Mouse (Mus musculus) lung, adult 18-20 months (tissue): ENCODE data around the gene Fto.
A peak's percentile ranks its signal among the peaks of the same experiment; 100 is the strongest.

Experiments used
- DNase-seq, 2 experiments: peaks; one replicate each; pipeline ENCODE4 v3.0.0; 2022; ENCODE audit warnings: mixed read lengths in 2 of 2

Fto gene

GRCm38 (mm10) chr8:91570809-91571208, 257.5 kb downstream of the Fto start:
- DNase-seq = no peak

- DNase-seq = no peak
These were observed 258.7 kb downstream of the Fto start for GRCm38 (mm10) chr8:91571978-91572377.

- DNase-seq = peak in 1 of 2 experiments; percentile 49
These were observed 259.3 kb downstream of the Fto start for GRCm38 (mm10) chr8:91572630-91573029.

GRCm38 (mm10) chr8:91575576-91575975, 262.3 kb downstream of the Fto start:
- DNase-seq = no peak

- DNase-seq = no peak
These were observed 263.0 kb downstream of the Fto start for GRCm38 (mm10) chr8:91576086-91576917.

- peak in 1 of 2 experiments; percentile 41 for DNase-seq
These were observed 263.6 kb downstream of the Fto start for GRCm38 (mm10) chr8:91576918-91577241.

GRCm38 (mm10) chr8:91577605-91578004, 264.3 kb downstream of the Fto start:
- no peak for DNase-seq

- DNase-seq = no peak
These were observed 271.5 kb downstream of the Fto start for GRCm38 (mm10) chr8:91584620-91585415.

GRCm38 (mm10) chr8:91592436-91593105, 279.2 kb downstream of the Fto start:
- DNase-seq = no peak

- DNase-seq = no peak
These were observed 280.0 kb downstream of the Fto start for GRCm38 (mm10) chr8:91593202-91593781.

GRCm38 (mm10) chr8:91599349-91599837, 286.1 kb downstream of the Fto start:
- no peak for DNase-seq

GRCm38 (mm10) chr8:91603751-91604150, 290.4 kb downstream of the Fto start:
- no peak for DNase-seq

GRCm38 (mm10) chr8:91605901-91606300, 292.6 kb downstream of the Fto start:
- no peak for DNase-seq

- DNase-seq = no peak
These were observed 293.8 kb downstream of the Fto start for GRCm38 (mm10) chr8:91607091-91607490.

GRCm38 (mm10) chr8:91611191-91611590, 297.9 kb downstream of the Fto start:
- no peak for DNase-seq

- no peak for DNase-seq
These were observed 298.5 kb downstream of the Fto start for GRCm38 (mm10) chr8:91611723-91612362.

- no peak for DNase-seq
These were observed 299.2 kb downstream of the Fto start for GRCm38 (mm10) chr8:91612387-91613130.

GRCm38 (mm10) chr8:91613603-91614002, 300.3 kb downstream of the Fto start:
- no peak for DNase-seq

GRCm38 (mm10) chr8:91615196-91615595, 301.9 kb downstream of the Fto start:
- no peak for DNase-seq

GRCm38 (mm10) chr8:91615781-91616683, 302.7 kb downstream of the Fto start:
- DNase-seq = no peak

GRCm38 (mm10) chr8:91617772-91618171, 304.4 kb downstream of the Fto start:
- DNase-seq = no peak
